Mouse (Mus musculus) ES-E14 (cell line): ENCODE results near the gene Fndc1. TPM values are rescaled to one million over a fixed set of nuclear protein-coding genes. Genes with fewer than 3 reads are reported as not detected.

ENCODE experiments used
- DNase-seq: peaks from one replicate; pipeline ENCODE4 v3.0.0-alpha.2; 2013; ENCODE audit warnings: low read depth, low spot score
- H3K27ac ChIP-seq: 2 replicates; pipeline ENCODE4 v1.5.1; 2012; ENCODE audit warnings: low read depth, mild to moderate bottlenecking, low read length, moderate library complexity, mixed read lengths; ENCODE audit not compliant: poor library complexity, insufficient read depth, severe bottlenecking
- H3K36me3 ChIP-seq: 2 replicates; pipeline ENCODE4 v1.6.1; 2012; ENCODE audit warnings: mild to moderate bottlenecking, low read length, moderate library complexity, mixed read lengths; ENCODE audit not compliant: control insufficient read depth, poor library complexity, insufficient read depth, severe bottlenecking
- H3K4me1 ChIP-seq, 2 experiments: fragments of 150-350 bp in 1 of 2; sonication (generic) in 1 of 2; 2 replicates each; pipeline ENCODE4 v1.6.1; 2012; ENCODE audit warnings: low read length in 2 of 2, mild to moderate bottlenecking in 1 of 2, mixed read lengths in 1 of 2; ENCODE audit not compliant: control insufficient read depth in 2 of 2, insufficient read depth in 2 of 2, poor library complexity in 1 of 2
- H3K4me3 ChIP-seq, 2 experiments: fragments of 150-350 bp in 1 of 2; sonication (generic) in 1 of 2; 2 replicates each; pipeline ENCODE4 v1.5.1; 2012; ENCODE audit warnings: low read length in 2 of 2, low read depth in 1 of 2, mild to moderate bottlenecking in 1 of 2, mixed read lengths in 1 of 2; ENCODE audit not compliant: insufficient read depth in 1 of 2, poor library complexity in 1 of 2, severe bottlenecking in 1 of 2
- H3K9ac ChIP-seq: 2 replicates; pipeline ENCODE4 v1.6.1; 2012; ENCODE audit warnings: low read depth, mild to moderate bottlenecking, low read length, mixed read lengths; ENCODE audit not compliant: poor library complexity, insufficient read depth, severe bottlenecking
- H3K9me3 ChIP-seq: fragments of 150-350 bp; sonication (generic); 2 replicates; pipeline ENCODE4 v1.6.1; 2012; ENCODE audit warnings: low read depth, mild to moderate bottlenecking, low read length; ENCODE audit not compliant: control insufficient read depth, insufficient read depth
- CHD2 ChIP-seq: IDR thresholded peaks from 2 replicates; pipeline ENCODE4 v1.6.1; 2014; ENCODE audit warnings: mild to moderate bottlenecking, low read depth, low read length, inconsistent platforms
- HCFC1 ChIP-seq: IDR thresholded peaks from 2 replicates; pipeline ENCODE4 v1.6.1; 2012; ENCODE audit warnings: low read length, inconsistent platforms, borderline replicate concordance; ENCODE audit not compliant: insufficient read depth
- MAFK ChIP-seq: IDR thresholded peaks from 2 replicates; pipeline ENCODE4 v1.6.1; 2014; ENCODE audit warnings: mild to moderate bottlenecking, low read depth, low read length, inconsistent platforms; ENCODE audit not compliant: insufficient read depth
- ZC3H11A ChIP-seq: IDR thresholded peaks from 2 replicates; pipeline ENCODE4 v1.6.1; 2012; ENCODE audit warnings: low read depth, mild to moderate bottlenecking, inconsistent platforms, low read length, borderline replicate concordance
- ZNF384 ChIP-seq: IDR thresholded peaks from 2 replicates; pipeline ENCODE4 v1.6.1; 2012; ENCODE audit warnings: low read depth, low read length, inconsistent platforms
- in situ Hi-C, 2 experiments: fragments of 600-800 bp; cut with MboI; formaldehyde crosslinking; loops; one replicate each; pipeline ENCODE4 v1.15.1; 2025; ENCODE audit warnings: low sequenced_read_pairs in 2 of 2, inconsistent platforms in 1 of 2; ENCODE audit not compliant: unreplicated experiment in 2 of 2
- total RNA-seq: library from RNA; depleted of rRNA; stranded (reverse); fragments of 300-350 nt; gene quantifications from 2 replicates; pipeline ENCODE4 v1.2.3, GENCODE M21; 2012

Gene Fndc1
- total RNA-seq, 1 experiment = 1.3 TPM

GRCm38 (mm10) chr17:7873382-7873781 lies 46.3 kb upstream of the Fndc1 start:
- Histone ChIP-seq H3K4me1 (no peaks in the 10 kb centered on the region), H3K27ac (no peak overlapping the region), H3K36me3 (no peaks in the 10 kb centered on the region), H3K4me3 (no peak overlapping the region), H3K9ac (no peak overlapping the region), H3K9me3 (no peaks in the 10 kb centered on the region)
- no peak for DNase-seq
- TF ChIP-seq ZC3H11A = no peak
- TF ChIP-seq CHD2 = no peak
- TF ChIP-seq MAFK = no peak
- no peak for TF ChIP-seq ZNF384
- no peak for TF ChIP-seq HCFC1
- in situ Hi-C loops = no loop called here

GRCm38 (mm10) chr17:7871800-7872199 lies 44.7 kb upstream of the Fndc1 start:
- DNase-seq = no peak
- Histone ChIP-seq H3K36me3 (no peaks in the 10 kb centered on the region), H3K9me3 (no peaks in the 10 kb centered on the region), H3K27ac (no peak overlapping the region), H3K9ac (no peak overlapping the region), H3K4me3 (no peak overlapping the region), H3K4me1 (no peaks in the 10 kb centered on the region)
- in situ Hi-C loops = no loop called here
- TF ChIP-seq CHD2 (no peak), HCFC1 (no peak), ZC3H11A (no peak), MAFK (no peak), ZNF384 (no peak)

GRCm38 (mm10) chr17:7870862-7871605 lies 43.9 kb upstream of the Fndc1 start:
- Histone ChIP-seq H3K9ac (no peak overlapping the region), H3K27ac (no peak overlapping the region), H3K36me3 (no peaks in the 10 kb centered on the region), H3K4me3 (no peak overlapping the region), H3K9me3 (no peaks in the 10 kb centered on the region), H3K4me1 (no peaks in the 10 kb centered on the region)
- no peak for TF ChIP-seq MAFK
- TF ChIP-seq ZNF384 = no peak
- TF ChIP-seq CHD2 = no peak
- TF ChIP-seq ZC3H11A = no peak
- TF ChIP-seq HCFC1 = no peak
- DNase-seq = no peak
- in situ Hi-C loops = no loop called here

- H3K4me3 ChIP-seq = no peak overlapping the region
- H3K4me1 ChIP-seq = no peaks in the 10 kb centered on the region
- H3K27ac ChIP-seq = no peak overlapping the region
- in situ Hi-C loops = no loop called here
- no peak for DNase-seq
- H3K36me3 ChIP-seq = no peaks in the 10 kb centered on the region
- TF ChIP-seq HCFC1 = no peak
- H3K9ac ChIP-seq = no peak overlapping the region
- H3K9me3 ChIP-seq = no peaks in the 10 kb centered on the region
These were observed 42.0 kb upstream of the Fndc1 start for GRCm38 (mm10) chr17:7869114-7869513.

- DNase-seq = peak; percentile 65
- Histone ChIP-seq H3K4me1 (no peaks in the 10 kb centered on the region), H3K36me3 (no peaks in the 10 kb centered on the region), H3K9me3 (no peaks in the 10 kb centered on the region), H3K27ac (no peak overlapping the region), H3K4me3 (no peak overlapping the region), H3K9ac (no peak overlapping the region)
- TF ChIP-seq ZNF384 (no peak), CHD2 (no peak), ZC3H11A (peak; percentile 37; the same call in 1 of the 2 replicates), MAFK (no peak)
- in situ Hi-C loops = no loop called here
These were observed 41.5 kb upstream of the Fndc1 start for GRCm38 (mm10) chr17:7868631-7869030.
